ENCODE assay signal across 21 mouse cellular contexts in the genomic region with DNA sequence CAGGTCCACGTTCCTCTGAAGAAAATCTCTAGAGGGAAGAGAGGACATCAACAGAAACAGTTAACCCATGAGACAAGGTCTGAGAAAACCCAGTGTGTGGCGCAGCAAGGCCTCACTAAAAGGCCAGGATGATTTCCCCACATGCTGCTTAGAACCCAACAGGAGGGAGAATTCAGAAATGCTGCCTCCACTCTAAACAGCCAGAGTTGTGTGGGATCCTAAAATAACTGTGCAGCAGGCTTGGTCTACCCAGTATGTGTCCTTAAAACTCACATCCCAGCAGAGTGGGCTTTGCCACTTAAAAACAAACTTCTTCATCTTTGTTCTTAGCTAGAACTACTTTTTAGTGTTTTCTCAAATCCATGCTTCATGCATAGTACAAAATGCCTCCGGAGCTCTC. TPM values are rescaled to one million over a fixed set of nuclear protein-coding genes. Genes with fewer than 3 reads are reported as not detected.
A peak's percentile ranks its signal among the peaks of the same experiment; 100 is the strongest.
DNase-seq lines count a peak whose midpoint lies in the region; ATAC-seq and TF ChIP-seq lines count a peak whose summit lies in the region.
"Had no signal": no experiment of that assay in that cellular context is flagged by ENCODE, and none has a peak within 500 bp of the region (broad histone marks: within the 10 kb centered on the region; RNA-seq: fewer than 3 reads in every experiment).

No protein-coding gene starts in this region.

- no peak overlapping the region for H3K4me3 ChIP-seq in layer of hippocampus, adult 2 months
- no peak overlapping the region for H3K4me3 ChIP-seq in cortical plate, adult 2 months (ENCODE audit: insufficient read depth, low read length)
- no peak overlapping the region for H3K4me3 ChIP-seq in stomach, postnatal 0 days (ENCODE audit: low read depth, low read length)
- H3K4me3 ChIP-seq: embryonic facial prominence, embryonic 12.5 days; heart, embryonic 15.5 days; hindbrain, embryonic 10.5 days had no signal

- 47% methylated on average over 3 of the region's 3 CpGs for WGBS in stomach, postnatal 0 days

- TF ChIP-seq EP300 in stomach, postnatal 0 days (optimal IDR thresholded peaks at IDR 0.05) = no peak

- H3K9ac ChIP-seq in stomach, postnatal 0 days (ENCODE audit: low read length) = no peak overlapping the region
- H3K9ac ChIP-seq: embryonic facial prominence, embryonic 12.5 days; heart, embryonic 15.5 days; hindbrain, embryonic 14.5 days had no signal

- H3K4me2 ChIP-seq in stomach, postnatal 0 days (replicated peaks; ENCODE audit: low read depth) = no peak overlapping the region
- H3K4me2 ChIP-seq: embryonic facial prominence, embryonic 12.5 days; heart, embryonic 11.5 days; heart, embryonic 15.5 days; hindbrain, embryonic 14.5 days had no signal

- peak; percentile 23 to 40 for DNase-seq in layer of hippocampus, adult 2 months (ENCODE audit: low spot score in 2 of 2)
- no peak for DNase-seq in layer of hippocampus, adult 9-10 months (ENCODE audit: low spot score)
- DNase-seq in brain, adult 2 months (ENCODE audit: low read depth, low spot score) = peak; percentile 84
- peak; percentile 37 to 86 for DNase-seq in left cerebral cortex, postnatal 25 days (ENCODE audit: low spot score in 2 of 2)
- DNase-seq in stomach, postnatal 0 days (ENCODE audit: low spot score) = no peak
- DNase-seq in heart, postnatal 14 days = no peak
- DNase-seq: adrenal gland, adult 2 months; adrenal gland, postnatal 25 days; cerebellum, adult 11 months; cerebellum, adult 8-10 months; cerebellum, postnatal 14 days; gastrocnemius, postnatal 10 days; heart, adult 18-20 months had no signal

- H3K36me3 ChIP-seq in stomach, postnatal 0 days (ENCODE audit: control insufficient read depth, insufficient read depth, low read length) = no peaks in the 10 kb centered on the region
- H3K36me3 ChIP-seq: embryonic facial prominence, embryonic 12.5 days; heart, embryonic 15.5 days; hindbrain, embryonic 10.5 days had no signal

- H3K27me3 ChIP-seq in stomach, postnatal 0 days (ENCODE audit: control insufficient read depth, insufficient read depth, low read length) = no peaks in the 10 kb centered on the region
- H3K27me3 ChIP-seq: embryonic facial prominence, embryonic 12.5 days; heart, embryonic 15.5 days had no signal

- no peak for ATAC-seq in stomach, postnatal 0 days (ENCODE audit: low FRiP score, low TSS enrichment)
- ATAC-seq: forebrain, embryonic 16.5 days had no signal

- intact Hi-C loops in left cerebral cortex, postnatal 25 days (cut with DNase I) = no loop called here
- intact Hi-C loops in heart, postnatal 14 days (cut with DNase I) = no loop called here

- TF ChIP-seq CTCF in layer of hippocampus, adult 2 months (conservative IDR thresholded peaks at IDR 0.05) = no peak
- no peak for TF ChIP-seq CTCF in cortical plate, adult 2 months (IDR thresholded peaks at IDR 0.05; ENCODE audit: extremely low read depth, insufficient read depth, low read length)
- no peak for TF ChIP-seq CTCF in stomach, postnatal 0 days (IDR thresholded peaks at IDR 0.05; ENCODE audit: low read depth)

- peaks cover 5% of the 10 kb centered on the region for H3K4me1 ChIP-seq in cortical plate, adult 2 months (ENCODE audit: control insufficient read depth, insufficient read depth, low read length)
- no peaks in the 10 kb centered on the region for H3K4me1 ChIP-seq in stomach, postnatal 0 days (replicated peaks; ENCODE audit: control insufficient read depth, insufficient read depth)
- H3K4me1 ChIP-seq: embryonic facial prominence, embryonic 12.5 days; heart, embryonic 15.5 days; hindbrain, embryonic 10.5 days had no signal

- H3K9me3 ChIP-seq in stomach, postnatal 0 days (ENCODE audit: control insufficient read depth, low read length) = no peaks in the 10 kb centered on the region
- H3K9me3 ChIP-seq: embryonic facial prominence, embryonic 12.5 days; heart, embryonic 15.5 days; hindbrain, embryonic 10.5 days had no signal

- TF ChIP-seq POLR2A in cortical plate, adult 2 months (IDR thresholded peaks at IDR 0.05; ENCODE audit: extremely low read depth, insufficient read depth, low read length) = no peak

- H3K27ac ChIP-seq in layer of hippocampus, adult 2 months = peak overlapping the region; percentile 74
- H3K27ac ChIP-seq in cortical plate, adult 2 months (ENCODE audit: insufficient read depth, low read length) = 0 out of 2 replicates have a peak overlapping the region, but pooled peaks have one; percentile 55
- no peak overlapping the region for H3K27ac ChIP-seq in stomach, postnatal 0 days (replicated peaks)
- H3K27ac ChIP-seq: embryonic facial prominence, embryonic 12.5 days; heart, embryonic 15.5 days; hindbrain, embryonic 10.5 days; hindbrain, embryonic 14.5 days had no signal

RNA-seq across cellular contexts. Expression of a gene that starts 26.2 kb away (rescaled TPM):
- 100 to 1,000 TPM; 116 TPM for total RNA-seq in layer of hippocampus, adult 2 months (2021)
- polyA plus RNA-seq in cortical plate, adult 2 months (2012; rRNA removed) = 98.3 and 98.5 TPM in 2 replicates
- total RNA-seq in left cerebral cortex, postnatal 25 days (2021) = 100 to 1,000 TPM; 122 to 125 TPM
- polyA plus RNA-seq in stomach, postnatal 0 days (2015; fragmentation: Nextera tagmentation; extraction: Ambion mirVana) = 3.7 and 4.3 TPM in 2 replicates
- total RNA-seq in heart, postnatal 14 days (2021) = under 1 TPM; 0.53 to 0.68 TPM
- total RNA-seq: common myeloid progenitor, adult 5-6 weeks had no signal

Comparison
In these comparisons a context has a peak if more than half of its experiments do, and no peak if none do; other contexts are left out.
1. DNase-seq: peak in layer of hippocampus, adult 2 months (2 of 2), brain, adult 2 months (single experiment) and left cerebral cortex, postnatal 25 days (2 of 2); none in layer of hippocampus, adult 9-10 months (single experiment), stomach, postnatal 0 days (single experiment) and heart, postnatal 14 days (0 of 2).
2. RNA of a gene that starts 26.2 kb away (total RNA-seq): 122 to 125 TPM in left cerebral cortex, postnatal 25 days and 116 TPM in layer of hippocampus, adult 2 months; 0.53 to 0.68 TPM in heart, postnatal 14 days; every median in the first group is over 10 times any median in the second.